In the genomic region with DNA sequence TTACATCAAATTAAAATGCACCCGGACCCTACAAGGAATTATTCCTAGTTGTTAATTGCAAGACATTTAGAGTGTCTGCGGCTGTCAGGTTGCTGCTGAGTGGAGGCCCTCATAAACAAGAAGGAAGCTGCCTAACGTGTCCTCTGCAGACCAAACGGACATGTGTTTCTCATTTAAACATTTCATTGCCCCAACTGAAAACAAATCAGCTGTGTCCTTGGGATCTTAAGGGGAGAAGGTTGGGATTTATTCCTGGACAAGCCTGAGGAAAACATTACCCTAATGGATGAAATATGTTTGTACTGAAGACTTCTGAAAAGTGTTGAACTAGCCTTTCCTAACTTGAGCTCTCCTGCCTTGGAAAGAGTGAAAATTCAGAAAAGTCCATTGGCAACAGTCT, we compare ENCODE assay signal across 27 mouse cellular contexts.
DNase-seq lines count a peak whose midpoint lies in the region; ATAC-seq lines count a peak whose summit lies in the region.
"Had no signal": no experiment of that assay in that cellular context is flagged by ENCODE, and none has a peak within 500 bp of the region (broad histone marks: within the 10 kb centered on the region; RNA-seq: fewer than 3 reads in every experiment).

No protein-coding gene starts in this region.

- no peaks in the 10 kb centered on the region for H3K4me1 ChIP-seq in embryonic facial prominence, embryonic 11.5 days (ENCODE audit: control insufficient read depth, insufficient read depth, low read length)
- H3K4me1 ChIP-seq in embryonic facial prominence, embryonic 10.5 days, result peaks cover 22% of the 10 kb centered on the region
- H3K4me1 ChIP-seq: heart, embryonic 15.5 days; liver, embryonic 13.5 days; midbrain, embryonic 10.5 days had no signal

- H3K9me3 ChIP-seq in embryonic facial prominence, embryonic 11.5 days (replicated peaks; ENCODE audit: control insufficient read depth, low read length), result no peaks in the 10 kb centered on the region
- H3K9me3 ChIP-seq in embryonic facial prominence, embryonic 10.5 days, result no peaks in the 10 kb centered on the region
- H3K9me3 ChIP-seq: heart, embryonic 15.5 days; liver, embryonic 13.5 days; midbrain, embryonic 10.5 days had no signal

- no peaks in the 10 kb centered on the region for H3K27me3 ChIP-seq in embryonic facial prominence, embryonic 11.5 days (ENCODE audit: control insufficient read depth, insufficient read depth, low read length)
- H3K27me3 ChIP-seq in embryonic facial prominence, embryonic 10.5 days (replicated peaks; ENCODE audit: low read depth, poor library complexity, severe bottlenecking), result no peaks in the 10 kb centered on the region
- H3K27me3 ChIP-seq: heart, embryonic 15.5 days; liver, embryonic 13.5 days had no signal

- H3K9ac ChIP-seq in embryonic facial prominence, embryonic 11.5 days (replicated peaks; ENCODE audit: low read length), result no peak overlapping the region
- H3K9ac ChIP-seq: forebrain, postnatal 0 days; heart, embryonic 15.5 days; liver, embryonic 13.5 days; lung, embryonic 14.5 days had no signal

- H3K4me2 ChIP-seq in embryonic facial prominence, embryonic 11.5 days (ENCODE audit: low read depth, low read length), result no peak overlapping the region
- H3K4me2 ChIP-seq: heart, embryonic 15.5 days; liver, embryonic 13.5 days; lung, embryonic 14.5 days had no signal

- DNase-seq in embryonic facial prominence, embryonic 11.5 days (ENCODE audit: low spot score), result peak; percentile 74
- no peak for DNase-seq in embryonic facial prominence, embryonic 10.5 days (ENCODE audit: low spot score)
- DNase-seq in 3T3-L1 (ENCODE audit: low read depth, low spot score), result peak; percentile 27
- DNase-seq in embryo, embryonic 9.5 days (ENCODE audit: extremely low spot score), result peak; percentile 17
- DNase-seq in hindlimb bud, embryonic 11.5 days (ENCODE audit: extremely low spot score, low read depth, low spot score), result peak; percentile 68
- DNase-seq in cerebellum, adult 11-12 months, result no peak
- DNase-seq in spleen, postnatal 14 days (ENCODE audit: low spot score in 2 of 2), result no peak
- no peak for DNase-seq in right cerebral cortex, adult 2 months (ENCODE audit: low spot score in 2 of 2)
- DNase-seq: adrenal gland, postnatal 36 days; cerebellum, adult 18-20 months; forebrain, postnatal 0 days; gastrocnemius, postnatal 10 days; heart, adult 2 months; heart, postnatal 4 days; kidney, adult 2 months; kidney, postnatal 14 days; layer of hippocampus, postnatal 36 days; liver, embryonic 13.5 days; lung, embryonic 14.5 days; lung, postnatal 36 days; retina, postnatal 1 day; right cerebral cortex, postnatal 4 days; thymus, postnatal 4 days had no signal

- no peak overlapping the region for H3K4me3 ChIP-seq in embryonic facial prominence, embryonic 11.5 days (ENCODE audit: low read depth, low read length)
- no peak overlapping the region for H3K4me3 ChIP-seq in embryonic facial prominence, embryonic 10.5 days
- H3K4me3 ChIP-seq: heart, adult 2 months; heart, embryonic 15.5 days; layer of hippocampus, adult 2 months; liver, embryonic 13.5 days; midbrain, embryonic 10.5 days had no signal

- WGBS in embryonic facial prominence, embryonic 11.5 days, result 20% methylated on average over 4 of the region's 4 CpGs
- 29% methylated on average over 4 of the region's 4 CpGs for WGBS in embryonic facial prominence, embryonic 10.5 days

- ATAC-seq in embryonic facial prominence, embryonic 11.5 days (replicated peaks; ENCODE audit: insufficient number of reproducible peaks, low FRiP score, low TSS enrichment, low read depth), result no peak
- ATAC-seq: CD4-positive, CD25-positive, alpha-beta regulatory T cell, adult 4 months; forebrain, postnatal 0 days had no signal

- H3K36me3 ChIP-seq in embryonic facial prominence, embryonic 11.5 days (replicated peaks; ENCODE audit: control insufficient read depth, insufficient read depth, low read depth, low read length), result no peaks in the 10 kb centered on the region
- no peaks in the 10 kb centered on the region for H3K36me3 ChIP-seq in embryonic facial prominence, embryonic 10.5 days (replicated peaks)
- H3K36me3 ChIP-seq: heart, embryonic 15.5 days; liver, embryonic 13.5 days; midbrain, embryonic 10.5 days had no signal

- H3K27ac ChIP-seq in embryonic facial prominence, embryonic 11.5 days (replicated peaks; ENCODE audit: low read depth, low read length), result no peak overlapping the region
- H3K27ac ChIP-seq in embryonic facial prominence, embryonic 10.5 days (replicated peaks), result no peak overlapping the region
- H3K27ac ChIP-seq: heart, adult 2 months; heart, embryonic 15.5 days; layer of hippocampus, adult 2 months; liver, embryonic 13.5 days; midbrain, embryonic 10.5 days had no signal

Comparison
In these comparisons a context has a peak if more than half of its experiments do, and no peak if none do; other contexts are left out.
1. DNase-seq: peak in embryonic facial prominence, embryonic 11.5 days (single experiment), 3T3-L1 (single experiment), embryo, embryonic 9.5 days (single experiment) and hindlimb bud, embryonic 11.5 days (single experiment); none in embryonic facial prominence, embryonic 10.5 days (single experiment), cerebellum, adult 11-12 months (single experiment), spleen, postnatal 14 days (0 of 2) and right cerebral cortex, adult 2 months (0 of 2).